Mouse (Mus musculus): ENCODE measurements around the gene Hmga1. TPM values are rescaled to one million over a fixed set of nuclear protein-coding genes. Genes with fewer than 3 reads are reported as not detected.
A peak's percentile ranks its signal among the peaks of the same experiment; 100 is the strongest.

Hmga1 gene
- total and polyA plus RNA-seq, 3 experiments = 131 to 1,702 (median 270) TPM

- ATAC-seq (ENCODE audit: extremely low read depth, insufficient number of reproducible peaks, low FRiP score, poor library complexity, severe bottlenecking) (0 out of 2 replicates have a peak, but pooled peaks have one; percentile 5), DNase-seq (ENCODE audit: low spot score) (peak; percentile 55)
- Histone ChIP-seq H3K4me1 (ENCODE audit: insufficient read depth, low read depth, low read length) (peaks cover 70% of the 10 kb centered on the region), H3K9me3 (replicated peaks) (no peaks in the 10 kb centered on the region), H3K27me3 (ENCODE audit: insufficient read depth, low read length) (no peaks in the 10 kb centered on the region), H3K4me3 (ENCODE audit: low read depth, low read length) (peak overlapping the region; percentile 95), H3K36me3 (replicated peaks) (peaks cover 51% of the 10 kb centered on the region)
- TF ChIP-seq GATA2 (IDR thresholded peaks at IDR 0.05; ENCODE audit: borderline replicate concordance, low read depth, low read length) (no peak), GATA1 (IDR thresholded peaks at IDR 0.05; ENCODE audit: borderline replicate concordance, low read length) (no peak), TAL1 (conservative IDR thresholded peaks at IDR 0.05; ENCODE audit: low read depth, low read length) (no peak), POLR2AphosphoS5 (IDR thresholded peaks at IDR 0.05; ENCODE audit: insufficient replicate concordance, low read depth, low read length) (no peak), CTCF (IDR thresholded peaks at IDR 0.05; ENCODE audit: low read depth, low read length) (no peak)
Observed at GRCm38 (mm10) chr17:27557181-27557926, 1.1 kb downstream of the Hmga1 start.

DNA sequence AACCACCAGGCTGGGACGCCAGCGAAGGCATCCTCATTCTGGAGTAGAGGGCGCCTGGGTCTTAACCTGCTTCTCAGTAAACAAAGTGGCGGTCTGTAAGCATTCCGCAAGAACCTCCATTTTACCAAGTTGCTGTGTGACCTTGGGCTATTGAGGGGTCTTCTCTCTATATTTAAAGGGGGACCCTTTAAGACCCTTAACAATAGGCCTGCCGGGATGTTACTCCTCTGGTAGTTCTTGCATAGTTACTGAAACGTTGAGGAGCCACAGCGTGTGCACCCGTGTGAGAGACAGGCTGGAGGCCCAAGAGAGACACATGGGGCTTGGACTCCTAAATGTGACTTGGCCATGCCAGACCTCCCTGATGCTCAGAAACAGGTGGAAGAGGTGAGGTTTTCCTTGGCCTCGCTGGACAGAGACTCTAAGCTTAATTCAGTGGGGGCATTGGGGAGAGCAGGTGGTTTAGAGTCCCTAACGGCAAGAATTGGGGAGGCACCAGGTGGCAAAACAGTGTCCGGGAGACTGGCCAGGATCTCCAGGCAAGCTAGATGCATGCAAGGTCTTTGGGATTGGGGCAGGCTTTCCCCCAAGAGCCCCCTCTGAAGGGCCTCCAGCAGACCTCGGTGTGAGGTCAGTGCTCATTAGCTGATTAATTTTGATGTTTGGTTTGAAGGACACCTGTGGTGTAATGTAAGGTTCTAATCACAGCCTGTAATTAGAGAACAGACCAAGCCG is 1.8 kb downstream of the Hmga1 start:
- no peak for TF ChIP-seq CTCF (IDR thresholded peaks at IDR 0.05; ENCODE audit: low read depth, low read length)
- TF ChIP-seq TAL1 (conservative IDR thresholded peaks at IDR 0.05; ENCODE audit: low read depth, low read length) = no peak
- TF ChIP-seq GATA1 (IDR thresholded peaks at IDR 0.05; ENCODE audit: borderline replicate concordance, low read length) = no peak
- no peak for TF ChIP-seq GATA2 (IDR thresholded peaks at IDR 0.05; ENCODE audit: borderline replicate concordance, low read depth, low read length)
- no peak for TF ChIP-seq POLR2AphosphoS5 (IDR thresholded peaks at IDR 0.05; ENCODE audit: insufficient replicate concordance, low read depth, low read length)
- Histone ChIP-seq H3K36me3 (replicated peaks) (peaks cover 44% of the 10 kb centered on the region), H3K4me1 (ENCODE audit: insufficient read depth, low read depth, low read length) (peaks cover 63% of the 10 kb centered on the region), H3K27me3 (ENCODE audit: insufficient read depth, low read length) (no peaks in the 10 kb centered on the region), H3K9me3 (replicated peaks) (no peaks in the 10 kb centered on the region), H3K4me3 (ENCODE audit: low read depth, low read length) (peak overlapping the region; percentile 95)
- ATAC-seq (ENCODE audit: extremely low read depth, insufficient number of reproducible peaks, low FRiP score, poor library complexity, severe bottlenecking) (no peak), DNase-seq (ENCODE audit: low spot score) (no peak)

GRCm38 (mm10) chr17:27558845-27559244 is 2.5 kb downstream of the Hmga1 start:
- Histone ChIP-seq H3K36me3 (replicated peaks) (peaks cover 48% of the 10 kb centered on the region), H3K4me1 (ENCODE audit: insufficient read depth, low read depth, low read length) (peaks cover 61% of the 10 kb centered on the region), H3K4me3 (ENCODE audit: low read depth, low read length) (peak overlapping the region; percentile 95), H3K9me3 (replicated peaks) (no peaks in the 10 kb centered on the region), H3K27me3 (ENCODE audit: insufficient read depth, low read length) (no peaks in the 10 kb centered on the region)
- TF ChIP-seq GATA2 (IDR thresholded peaks at IDR 0.05; ENCODE audit: borderline replicate concordance, low read depth, low read length) (no peak), CTCF (IDR thresholded peaks at IDR 0.05; ENCODE audit: low read depth, low read length) (no peak), POLR2AphosphoS5 (IDR thresholded peaks at IDR 0.05; ENCODE audit: insufficient replicate concordance, low read depth, low read length) (0 out of 2 replicates have a peak, but pooled peaks have one; percentile 30), TAL1 (conservative IDR thresholded peaks at IDR 0.05; ENCODE audit: low read depth, low read length) (no peak), GATA1 (IDR thresholded peaks at IDR 0.05; ENCODE audit: borderline replicate concordance, low read length) (no peak)
- no peak for ATAC-seq (ENCODE audit: extremely low read depth, insufficient number of reproducible peaks, low FRiP score, poor library complexity, severe bottlenecking)
- DNase-seq (ENCODE audit: low spot score) = no peak

- Histone ChIP-seq H3K27me3 (ENCODE audit: insufficient read depth, low read length) (no peaks in the 10 kb centered on the region), H3K9me3 (replicated peaks) (no peaks in the 10 kb centered on the region), H3K36me3 (replicated peaks) (peaks cover 56% of the 10 kb centered on the region), H3K4me3 (ENCODE audit: low read depth, low read length) (peak overlapping the region; percentile 95), H3K4me1 (ENCODE audit: insufficient read depth, low read depth, low read length) (peaks cover 61% of the 10 kb centered on the region)
- ATAC-seq (ENCODE audit: extremely low read depth, insufficient number of reproducible peaks, low FRiP score, poor library complexity, severe bottlenecking) (no peak), DNase-seq (ENCODE audit: low spot score) (no peak)
- TF ChIP-seq POLR2AphosphoS5 (IDR thresholded peaks at IDR 0.05; ENCODE audit: insufficient replicate concordance, low read depth, low read length) = no peak
- no peak for TF ChIP-seq GATA2 (IDR thresholded peaks at IDR 0.05; ENCODE audit: borderline replicate concordance, low read depth, low read length)
- no peak for TF ChIP-seq CTCF (IDR thresholded peaks at IDR 0.05; ENCODE audit: low read depth, low read length)
- TF ChIP-seq GATA1 (IDR thresholded peaks at IDR 0.05; ENCODE audit: borderline replicate concordance, low read length) = no peak
- no peak for TF ChIP-seq TAL1 (conservative IDR thresholded peaks at IDR 0.05; ENCODE audit: low read depth, low read length)
Observed at GRCm38 (mm10) chr17:27559596-27559995, 3.3 kb downstream of the Hmga1 start.

DNA sequence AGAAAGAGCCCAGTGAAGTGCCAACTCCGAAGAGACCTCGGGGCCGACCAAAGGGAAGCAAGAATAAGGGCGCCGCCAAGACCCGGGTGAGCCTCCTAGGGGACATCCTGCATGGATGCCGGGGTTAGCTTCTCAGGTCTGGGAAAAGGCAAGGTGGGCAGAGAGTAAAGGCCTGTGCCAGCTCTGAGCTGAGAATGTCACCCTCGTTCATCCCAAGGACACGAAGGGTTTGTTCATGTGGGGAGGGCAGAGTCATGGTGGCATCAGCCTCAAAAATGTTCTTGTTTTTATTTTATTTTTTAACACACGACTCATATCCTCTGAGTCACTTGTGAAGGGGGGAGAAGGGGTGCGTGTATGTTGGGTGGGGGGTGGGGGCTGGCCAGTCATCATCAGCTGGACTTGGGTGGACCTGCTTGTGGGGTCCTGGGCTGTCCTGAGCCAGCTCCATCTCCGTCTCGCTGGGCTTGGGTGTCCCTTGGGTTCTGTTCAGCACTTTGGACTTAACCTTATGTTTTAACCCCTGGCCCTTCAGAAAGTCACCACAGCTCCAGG is 4.7 kb downstream of the Hmga1 start:
- peak overlapping the region; percentile 95; the same call in 1 of the 2 replicates for H3K4me3 ChIP-seq (ENCODE audit: low read depth, low read length)
- H3K9me3 ChIP-seq (replicated peaks) = no peaks in the 10 kb centered on the region
- peaks cover 64% of the 10 kb centered on the region for H3K4me1 ChIP-seq (ENCODE audit: insufficient read depth, low read depth, low read length)
- no peak for DNase-seq (ENCODE audit: low spot score)
- H3K36me3 ChIP-seq (replicated peaks) = peaks cover 59% of the 10 kb centered on the region
- no peak for ATAC-seq (ENCODE audit: extremely low read depth, insufficient number of reproducible peaks, low FRiP score, poor library complexity, severe bottlenecking)
- TF ChIP-seq POLR2AphosphoS5 (IDR thresholded peaks at IDR 0.05; ENCODE audit: insufficient replicate concordance, low read depth, low read length) = no peak
- TF ChIP-seq GATA2 (IDR thresholded peaks at IDR 0.05; ENCODE audit: borderline replicate concordance, low read depth, low read length) = no peak
- TF ChIP-seq CTCF (IDR thresholded peaks at IDR 0.05; ENCODE audit: low read depth, low read length) = no peak
- no peak for TF ChIP-seq GATA1 (IDR thresholded peaks at IDR 0.05; ENCODE audit: borderline replicate concordance, low read length)
- TF ChIP-seq TAL1 (conservative IDR thresholded peaks at IDR 0.05; ENCODE audit: low read depth, low read length) = no peak
- H3K27me3 ChIP-seq (ENCODE audit: insufficient read depth, low read length) = no peaks in the 10 kb centered on the region
